Mouse (Mus musculus): ENCODE measurements at regions not wholly inside any gene's neighbourhood (a gene's known extent, or its start where the extent isn't known, plus 50 kb on each side); places are given as distances from the start of the nearest gene placed in this dataset.

DNA sequence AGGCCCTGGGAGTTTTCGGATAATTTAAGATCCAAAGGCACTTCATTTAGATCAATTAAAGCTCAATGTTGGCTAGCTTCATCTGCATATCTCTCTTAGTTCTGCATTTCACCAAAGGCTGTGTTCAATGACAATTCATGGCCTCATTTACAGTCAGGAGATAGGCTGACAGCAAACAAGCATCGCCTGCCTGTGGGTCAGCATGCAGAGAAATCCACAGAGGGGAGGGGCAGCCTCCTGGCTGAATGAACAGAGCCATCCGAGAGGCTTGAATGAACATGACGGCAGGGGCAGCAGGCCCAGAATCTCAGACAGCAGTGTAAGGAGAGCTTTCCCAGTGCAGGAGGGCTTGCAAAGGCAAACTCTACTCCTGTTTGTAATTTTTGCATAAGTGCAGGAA, 74.1 kb upstream of the Prkg2 start:
- no peak overlapping the region for H3K4me2 ChIP-seq (replicated peaks; ENCODE audit: low read depth, low read length)
- 44% methylated on average over 4 of the region's 4 CpGs for WGBS
- H3K36me3 ChIP-seq (ENCODE audit: control insufficient read depth, insufficient read depth, low read length): no peaks in the 10 kb centered on the region
- peak; percentile 20 for DNase-seq (ENCODE audit: low spot score)
- no peaks in the 10 kb centered on the region for H3K4me1 ChIP-seq (replicated peaks; ENCODE audit: control insufficient read depth, insufficient read depth, low read length)
- H3K9ac ChIP-seq (ENCODE audit: low read depth, low read length): no peak overlapping the region
- no peak overlapping the region for H3K27ac ChIP-seq (ENCODE audit: low read depth, low read length)
- no peak overlapping the region for H3K4me3 ChIP-seq (ENCODE audit: low read depth, low read length)
- no peaks in the 10 kb centered on the region for H3K9me3 ChIP-seq (ENCODE audit: control insufficient read depth, low read length)
- ATAC-seq (ENCODE audit: low FRiP score): no peak
- no peaks in the 10 kb centered on the region for H3K27me3 ChIP-seq (ENCODE audit: control insufficient read depth, insufficient read depth, low read length)

DNA sequence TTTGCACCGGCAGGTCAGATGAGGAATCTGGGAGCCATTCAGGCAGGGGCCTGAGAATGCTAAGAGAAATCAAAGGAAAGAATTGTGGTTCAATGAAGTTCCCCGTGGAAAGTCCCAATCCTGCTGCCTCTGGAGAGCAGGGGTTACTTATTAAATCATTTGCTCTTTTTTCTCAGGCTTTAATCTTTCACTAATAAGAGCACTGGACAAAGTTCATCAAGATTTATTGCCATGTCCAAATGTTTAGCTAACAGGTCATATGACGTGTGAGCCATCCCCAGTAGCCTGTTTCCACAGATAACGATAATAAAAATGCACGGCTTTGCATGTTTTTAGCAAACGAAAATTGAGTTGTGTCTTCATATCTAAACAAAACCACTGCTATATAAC, 62.6 kb upstream of the Prkg2 start:
- Histone ChIP-seq H3K4me2 (replicated peaks; ENCODE audit: low read depth, low read length) (no peak overlapping the region), H3K4me3 (ENCODE audit: low read depth, low read length) (no peak overlapping the region), H3K36me3 (ENCODE audit: control insufficient read depth, insufficient read depth, low read length) (no peaks in the 10 kb centered on the region), H3K9ac (ENCODE audit: low read depth, low read length) (no peak overlapping the region), H3K27ac (ENCODE audit: low read depth, low read length) (no peak overlapping the region), H3K9me3 (ENCODE audit: control insufficient read depth, low read length) (no peaks in the 10 kb centered on the region), H3K4me1 (replicated peaks; ENCODE audit: control insufficient read depth, insufficient read depth, low read length) (no peaks in the 10 kb centered on the region), H3K27me3 (ENCODE audit: control insufficient read depth, insufficient read depth, low read length) (no peaks in the 10 kb centered on the region)
- DNase-seq (ENCODE audit: low spot score) (no peak), ATAC-seq (ENCODE audit: low FRiP score) (no peak)
- 94% methylated on average over 6 of the region's 6 CpGs for WGBS

DNA sequence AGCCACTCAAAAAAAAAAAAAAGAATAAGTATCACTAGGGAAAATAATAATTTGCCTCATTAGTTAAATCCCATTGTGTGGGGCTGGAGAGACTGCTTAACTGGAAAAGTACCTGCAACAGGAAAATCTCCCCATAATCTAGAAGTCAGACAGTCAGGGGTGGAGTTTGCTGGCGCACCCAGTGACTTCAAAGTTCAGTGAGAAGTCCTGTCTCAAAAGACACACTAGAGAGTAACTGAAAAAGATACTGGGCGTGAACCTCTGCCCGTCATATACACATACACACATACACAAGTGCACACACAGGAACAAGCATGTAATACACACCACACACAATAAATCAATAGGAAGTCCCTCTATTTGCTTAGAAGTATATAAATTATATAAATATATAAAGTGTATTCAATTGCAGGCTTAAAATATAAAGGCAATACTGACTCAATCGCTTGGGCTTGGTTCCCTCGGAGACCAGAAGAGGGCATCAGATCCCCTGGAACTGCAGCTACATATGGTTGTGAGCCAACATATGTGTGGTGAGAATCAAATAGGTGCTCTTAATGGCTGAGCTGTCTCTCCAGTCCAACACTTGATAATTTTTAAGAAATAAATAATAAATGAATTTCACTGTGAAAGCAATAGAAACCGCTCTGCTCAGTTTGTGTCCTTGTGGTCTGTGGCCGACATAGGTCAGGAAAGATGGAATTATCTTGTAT, 62.0 kb upstream of the Prkg2 start:
- no peaks in the 10 kb centered on the region for H3K9me3 ChIP-seq (ENCODE audit: control insufficient read depth, low read length)
- no peak overlapping the region for H3K4me2 ChIP-seq (replicated peaks; ENCODE audit: low read depth, low read length)
- no peaks in the 10 kb centered on the region for H3K4me1 ChIP-seq (replicated peaks; ENCODE audit: control insufficient read depth, insufficient read depth, low read length)
- DNase-seq (ENCODE audit: low spot score): no peak
- no peak overlapping the region for H3K9ac ChIP-seq (ENCODE audit: low read depth, low read length)
- H3K36me3 ChIP-seq (ENCODE audit: control insufficient read depth, insufficient read depth, low read length): no peaks in the 10 kb centered on the region
- H3K4me3 ChIP-seq (ENCODE audit: low read depth, low read length): no peak overlapping the region
- no peak overlapping the region for H3K27ac ChIP-seq (ENCODE audit: low read depth, low read length)
- WGBS: 95% methylated on average over 7 of the region's 7 CpGs
- no peaks in the 10 kb centered on the region for H3K27me3 ChIP-seq (ENCODE audit: control insufficient read depth, insufficient read depth, low read length)
- ATAC-seq (ENCODE audit: low FRiP score): no peak
